ENCODE assay signal across 30 mouse cellular contexts in genomic region chr9:31010749-31011148, GRCm38 (mm10). TPM values are rescaled to one million over a fixed set of nuclear protein-coding genes. Genes with fewer than 3 reads are reported as not detected.
DNase-seq lines count a peak whose midpoint lies in the region; ATAC-seq and TF ChIP-seq lines count a peak whose summit lies in the region.
"Had no signal": no experiment of that assay in that cellular context is flagged by ENCODE, and none has a peak within 500 bp of the region (broad histone marks: within the 10 kb centered on the region; RNA-seq: fewer than 3 reads in every experiment).

No protein-coding gene starts in this region.

- no peaks in the 10 kb centered on the region for H3K27me3 ChIP-seq in heart, embryonic 12.5 days (replicated peaks)
- no peaks in the 10 kb centered on the region for H3K27me3 ChIP-seq in lung, postnatal 0 days (replicated peaks; ENCODE audit: insufficient read depth, low read length)
- H3K27me3 ChIP-seq in thymus, adult 2 months (ENCODE audit: control insufficient read depth, insufficient read depth, low read length): no peaks in the 10 kb centered on the region
- H3K27me3 ChIP-seq: embryonic facial prominence, embryonic 12.5 days; forebrain, embryonic 15.5 days; hindbrain, embryonic 15.5 days; intestine, embryonic 15.5 days; limb, embryonic 15.5 days; liver, embryonic 13.5 days; midbrain, embryonic 13.5 days; neural tube, embryonic 13.5 days; stomach, embryonic 15.5 days had no signal

- no peak for TF ChIP-seq CTCF in lung, postnatal 0 days (IDR thresholded peaks at IDR 0.05)
- TF ChIP-seq CTCF in thymus, adult 2 months (IDR thresholded peaks at IDR 0.05; ENCODE audit: borderline replicate concordance, control insufficient read depth, extremely low read depth, insufficient read depth, low read length, poor library complexity): no peak

- no peak for ATAC-seq in heart, embryonic 12.5 days (ENCODE audit: insufficient number of reproducible peaks, low FRiP score)
- peak; percentile 32; the same call in 1 of the 2 replicates for ATAC-seq in lung, postnatal 0 days
- ATAC-seq: forebrain, embryonic 15.5 days; midbrain, embryonic 13.5 days had no signal

- 79% methylated on average over 3 of the region's 3 CpGs for WGBS in heart, embryonic 12.5 days
- 47% methylated on average over 3 of the region's 3 CpGs for WGBS in lung, postnatal 0 days
- 93% methylated on average over 3 of the region's 3 CpGs for WGBS in thymus, adult 2 months

- no peak overlapping the region for H3K9ac ChIP-seq in heart, embryonic 12.5 days
- no peak overlapping the region for H3K9ac ChIP-seq in lung, postnatal 0 days (replicated peaks; ENCODE audit: low read depth)
- H3K9ac ChIP-seq: embryonic facial prominence, embryonic 12.5 days; forebrain, embryonic 15.5 days; hindbrain, embryonic 15.5 days; intestine, embryonic 15.5 days; limb, embryonic 15.5 days; liver, embryonic 13.5 days; midbrain, embryonic 13.5 days; neural tube, embryonic 13.5 days; stomach, embryonic 15.5 days had no signal

- no peak overlapping the region for H3K4me3 ChIP-seq in heart, embryonic 12.5 days
- H3K4me3 ChIP-seq in lung, postnatal 0 days (ENCODE audit: low read depth, low read length): no peak overlapping the region
- no peak overlapping the region for H3K4me3 ChIP-seq in thymus, adult 2 months (ENCODE audit: control insufficient read depth, insufficient read depth, low read length)
- H3K4me3 ChIP-seq: embryonic facial prominence, embryonic 12.5 days; forebrain, embryonic 15.5 days; gastrocnemius, adult 2 months; hindbrain, embryonic 10.5 days; hindbrain, embryonic 15.5 days; intestine, embryonic 15.5 days; limb, embryonic 10.5 days; limb, embryonic 15.5 days; liver, embryonic 13.5 days; midbrain, embryonic 13.5 days; neural tube, embryonic 13.5 days; stomach, embryonic 15.5 days had no signal

- H3K9me3 ChIP-seq in heart, embryonic 12.5 days (replicated peaks): no peaks in the 10 kb centered on the region
- no peaks in the 10 kb centered on the region for H3K9me3 ChIP-seq in lung, postnatal 0 days (ENCODE audit: low read length)
- H3K9me3 ChIP-seq: embryonic facial prominence, embryonic 12.5 days; forebrain, embryonic 15.5 days; hindbrain, embryonic 10.5 days; hindbrain, embryonic 15.5 days; intestine, embryonic 15.5 days; limb, embryonic 10.5 days; limb, embryonic 15.5 days; liver, embryonic 13.5 days; midbrain, embryonic 13.5 days; neural tube, embryonic 13.5 days; stomach, embryonic 15.5 days had no signal

- no peak overlapping the region for H3K27ac ChIP-seq in heart, embryonic 12.5 days (ENCODE audit: poor library complexity, severe bottlenecking)
- H3K27ac ChIP-seq in lung, postnatal 0 days (ENCODE audit: low read length): no peak overlapping the region
- no peak overlapping the region for H3K27ac ChIP-seq in thymus, adult 2 months (ENCODE audit: control insufficient read depth, insufficient read depth, low read length)
- H3K27ac ChIP-seq: embryonic facial prominence, embryonic 12.5 days; forebrain, embryonic 15.5 days; gastrocnemius, adult 2 months; hindbrain, embryonic 10.5 days; hindbrain, embryonic 15.5 days; kidney, postnatal 0 days; limb, embryonic 10.5 days; limb, embryonic 15.5 days; liver, embryonic 13.5 days; macrophage; midbrain, embryonic 13.5 days; neural tube, embryonic 13.5 days had no signal

- H3K36me3 ChIP-seq in heart, embryonic 12.5 days: no peaks in the 10 kb centered on the region
- H3K36me3 ChIP-seq in lung, postnatal 0 days (ENCODE audit: insufficient read depth, low read length): no peaks in the 10 kb centered on the region
- H3K36me3 ChIP-seq in thymus, adult 2 months (ENCODE audit: control insufficient read depth, insufficient read depth, low read length): no peaks in the 10 kb centered on the region
- H3K36me3 ChIP-seq: embryonic facial prominence, embryonic 12.5 days; forebrain, embryonic 15.5 days; hindbrain, embryonic 10.5 days; hindbrain, embryonic 15.5 days; intestine, embryonic 15.5 days; limb, embryonic 10.5 days; limb, embryonic 15.5 days; liver, embryonic 13.5 days; midbrain, embryonic 13.5 days; neural tube, embryonic 13.5 days; stomach, embryonic 15.5 days had no signal

- H3K4me1 ChIP-seq in heart, embryonic 12.5 days (replicated peaks): peaks cover 26% of the 10 kb centered on the region
- H3K4me1 ChIP-seq in lung, postnatal 0 days (ENCODE audit: insufficient read depth, low read depth, low read length): no peaks in the 10 kb centered on the region
- H3K4me1 ChIP-seq in thymus, adult 2 months (replicated peaks; ENCODE audit: control insufficient read depth, insufficient read depth, low read length): no peaks in the 10 kb centered on the region
- H3K4me1 ChIP-seq: embryonic facial prominence, embryonic 12.5 days; forebrain, embryonic 15.5 days; hindbrain, embryonic 10.5 days; hindbrain, embryonic 15.5 days; limb, embryonic 15.5 days; liver, embryonic 13.5 days; midbrain, embryonic 13.5 days; neural tube, embryonic 13.5 days; stomach, embryonic 15.5 days had no signal

- no peak for TF ChIP-seq POLR2A in thymus, adult 2 months (IDR thresholded peaks at IDR 0.05; ENCODE audit: control insufficient read depth, extremely low read depth, insufficient read depth, low read length, poor library complexity)

- peak; percentile 36 for DNase-seq in heart, adult 11 months
- DNase-seq in layer of hippocampus, adult 8-10 months (ENCODE audit: low spot score in 2 of 2): peak; percentile 12 to 13
- DNase-seq in layer of hippocampus, postnatal 36 days: no peak
- peak; percentile 49 for DNase-seq in lung, postnatal 0 days (ENCODE audit: low spot score)
- no peak for DNase-seq in lung, adult 18-20 months
- DNase-seq in thymus, adult 2 months: no peak
- DNase-seq: adrenal gland, postnatal 14 days; cerebellum, adult 11-12 months; cerebellum, adult 9-11 months; embryo, embryonic 11 days; gastrocnemius, adult 2 months; gastrocnemius, postnatal 36 days; heart, postnatal 10 days; kidney, adult 8-10 months; liver, embryonic 13.5 days; lung, adult 2 months; thymus, postnatal 25 days had no signal

- no peak for TF ChIP-seq EP300 in lung, postnatal 0 days (IDR thresholded peaks at IDR 0.05)

- H3K4me2 ChIP-seq in heart, embryonic 12.5 days: no peak overlapping the region
- H3K4me2 ChIP-seq in lung, postnatal 0 days (replicated peaks; ENCODE audit: low read depth, low read length): no peak overlapping the region
- H3K4me2 ChIP-seq: embryonic facial prominence, embryonic 12.5 days; forebrain, embryonic 15.5 days; hindbrain, embryonic 15.5 days; intestine, embryonic 15.5 days; limb, embryonic 15.5 days; liver, embryonic 13.5 days; midbrain, embryonic 13.5 days; neural tube, embryonic 13.5 days; stomach, embryonic 15.5 days had no signal

RNA-seq across cellular contexts. Expression of gene Zbtb44, which starts 19.7 kb away (rescaled TPM):
- polyA plus RNA-seq in heart, embryonic 12.5 days (2016; fragmentation: Nextera tagmentation; extraction: Ambion mirVana): 7.6 and 9.1 TPM in 2 replicates
- 10 to 100 TPM; 35.1 to 50.5 (median 43.0) TPM for total RNA-seq in layer of hippocampus, adult 8-10 months (2022)
- 10 to 100 TPM; 42.0 to 42.1 TPM for total RNA-seq in layer of hippocampus, postnatal 36 days (2021)
- 7.9 and 9.4 TPM in 2 replicates for polyA plus RNA-seq in lung, postnatal 0 days (2015; fragmentation: Nextera tagmentation; extraction: Ambion mirVana)
- polyA plus RNA-seq in thymus, adult 2 months (2012; rRNA removed): 10.4 and 14.7 TPM in 2 replicates

Comparison
In these comparisons a context has a peak if more than half of its experiments do, and no peak if none do; other contexts are left out.
1. DNase-seq: peak in heart, adult 11 months (single experiment), layer of hippocampus, adult 8-10 months (2 of 2) and lung, postnatal 0 days (single experiment); none in layer of hippocampus, postnatal 36 days (0 of 2), lung, adult 18-20 months (0 of 2) and thymus, adult 2 months (single experiment).